Mouse (Mus musculus) heart, postnatal 25 days (tissue): Measurements from ENCODE around the gene 0610010K14Rik. TPM values are rescaled to one million over a fixed set of nuclear protein-coding genes. Genes with fewer than 3 reads are reported as not detected.
A peak's percentile ranks its signal among the peaks of the same experiment; 100 is the strongest.

Source experiments
- DNase-seq: peaks from one replicate; pipeline ENCODE4 v3.0.0; 2022; ENCODE audit warnings: low spot score
- intact Hi-C: fragments of 180-260 bp; cut with DNase I; formaldehyde crosslinking; loops from one replicate; pipeline ENCODE4 v1.15.1; 2025
- total RNA-seq, 2 experiments: library from RNA; stranded (reverse); gene quantifications; 2 replicates each; pipeline ENCODE4 v1.2.3; 2021

0610010K14Rik gene
- total RNA-seq, result 10 to 100 TPM; 31.4 to 36.7 TPM

- intact Hi-C loops, result no loop called here
- peak; percentile 97 for DNase-seq
Measured at GRCm38 (mm10) chr11:70237457-70238167, at the start of gene 0610010K14Rik. Gene 0610010K14Rik, minus strand, starts transcription at chr11:70237914.

DNA sequence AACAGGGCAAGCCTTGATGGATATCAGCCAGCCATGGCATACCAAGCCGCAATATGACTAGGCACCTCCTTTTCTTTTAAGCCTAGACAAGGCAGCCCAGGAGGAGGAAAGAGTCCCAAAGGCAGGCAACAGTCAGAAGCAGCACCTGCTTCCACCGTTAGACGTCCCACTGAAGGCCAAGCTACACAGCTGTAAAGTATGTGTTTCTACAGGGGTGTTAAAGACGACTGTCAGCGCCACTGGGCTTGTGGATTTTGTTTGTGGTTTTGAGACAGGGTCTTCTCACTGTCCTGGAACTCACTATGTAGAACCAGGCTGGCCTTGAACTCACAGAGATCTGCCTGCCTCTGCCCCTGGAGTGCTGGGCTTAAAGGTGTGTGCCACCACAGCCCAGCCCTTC is 48.0 kb upstream of the 0610010K14Rik start:
- intact Hi-C loops, result no loop called here
- DNase-seq, result no peak

GRCm38 (mm10) chr11:70284757-70285156 is 47.0 kb upstream of the 0610010K14Rik start:
- intact Hi-C loops, result no loop called here
- no peak for DNase-seq

GRCm38 (mm10) chr11:70283666-70284065 is 46.0 kb upstream of the 0610010K14Rik start:
- intact Hi-C loops, result no loop called here
- DNase-seq, result no peak

GRCm38 (mm10) chr11:70280441-70280840 is 42.7 kb upstream of the 0610010K14Rik start:
- intact Hi-C loops, result no loop called here
- no peak for DNase-seq

DNA sequence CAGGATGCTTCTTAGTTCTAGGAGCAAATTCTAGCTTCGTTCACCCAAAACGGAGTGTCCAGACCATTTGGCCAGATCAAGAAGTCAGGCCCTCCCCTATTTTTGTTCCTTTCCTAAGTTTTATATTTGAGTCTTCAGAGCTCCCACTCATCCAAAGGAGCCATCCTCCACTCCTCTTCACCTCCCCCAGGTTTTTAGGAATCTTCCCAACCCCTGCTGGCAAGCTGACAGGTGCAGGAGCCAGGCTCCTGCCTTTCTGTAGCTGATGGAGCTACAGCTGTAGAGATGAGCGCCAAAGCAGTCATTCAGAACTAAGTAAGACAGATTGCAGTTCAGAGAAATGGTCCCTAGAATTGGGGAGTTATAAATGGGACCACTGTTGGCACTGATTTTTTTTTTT is 41.2 kb upstream of the 0610010K14Rik start:
- intact Hi-C loops, result no loop called here

DNA sequence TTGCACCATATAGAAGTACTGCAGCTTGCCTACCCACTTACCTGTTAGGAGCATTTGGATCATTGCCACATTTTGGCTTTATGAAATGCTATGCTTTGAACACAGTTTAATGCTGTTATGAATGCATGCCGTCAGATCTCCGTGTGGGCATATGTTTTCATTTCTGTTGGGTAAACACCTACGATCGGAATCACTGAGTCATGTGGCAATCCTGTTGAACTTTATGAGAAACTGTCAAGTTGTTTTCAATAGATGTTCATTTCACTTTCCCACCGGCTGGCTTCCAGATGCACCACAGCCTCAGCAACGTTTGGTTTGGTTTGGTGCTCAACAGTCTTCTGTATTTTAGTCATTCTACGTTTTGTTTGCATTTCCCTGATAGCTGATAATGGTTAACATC is 33.9 kb upstream of the 0610010K14Rik start:
- DNase-seq, result no peak
- intact Hi-C loops, result no loop called here

More for the DNA sequence above, 41.2 kb upstream of the 0610010K14Rik start:
- DNase-seq, result no peak

DNA sequence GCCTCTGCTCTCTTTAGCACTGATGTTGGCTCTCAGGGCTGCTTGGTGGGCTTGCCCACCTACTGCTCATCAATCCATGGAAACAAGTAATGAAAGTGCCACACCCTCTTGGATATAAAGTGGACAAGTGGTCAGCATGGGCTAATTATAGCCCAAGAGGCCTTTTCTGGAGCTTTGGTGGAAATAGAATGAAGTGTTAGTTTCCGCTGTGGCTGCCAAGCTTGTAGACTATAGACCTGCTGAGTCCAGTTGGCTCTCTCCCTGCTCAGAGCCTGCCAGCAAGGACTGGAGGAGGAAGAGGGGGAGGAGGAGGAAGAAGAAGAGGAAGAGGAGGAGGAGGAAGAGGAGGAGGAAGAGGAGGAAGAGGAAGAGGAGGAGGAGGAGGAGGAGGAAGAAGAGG is 28.7 kb upstream of the 0610010K14Rik start:
- intact Hi-C loops, result no loop called here
- DNase-seq, result peak; percentile 20

GRCm38 (mm10) chr11:70265819-70266218 is 28.1 kb upstream of the 0610010K14Rik start:
- DNase-seq, result no peak
- intact Hi-C loops, result no loop called here

- DNase-seq, result no peak
Measured at GRCm38 (mm10) chr11:70265252-70265651, 27.5 kb upstream of the 0610010K14Rik start.

DNA sequence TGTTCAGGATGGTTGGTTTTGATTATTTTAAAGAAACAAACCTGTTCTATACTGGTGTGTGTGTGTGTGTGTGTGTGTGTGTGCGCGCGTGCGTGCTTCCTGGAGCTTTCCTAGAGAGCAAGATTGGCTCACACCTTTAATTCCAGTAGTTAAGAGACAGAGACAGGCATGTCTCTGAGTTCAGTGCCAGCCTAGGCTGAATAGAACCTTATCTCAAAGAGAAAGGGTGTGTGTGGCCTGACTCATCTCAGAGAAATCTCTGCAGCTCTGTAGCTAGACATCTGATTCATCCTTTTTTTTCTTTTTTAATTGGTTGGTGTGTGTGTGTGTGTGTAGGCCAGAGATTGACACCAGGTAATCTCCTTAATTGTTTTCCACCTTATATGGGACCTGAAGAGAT is 21.3 kb upstream of the 0610010K14Rik start:
- DNase-seq, result no peak
- intact Hi-C loops, result no loop called here

More at GRCm38 (mm10) chr11:70265252-70265651, 27.5 kb upstream of the 0610010K14Rik start:
- intact Hi-C loops, result no loop called here

DNA sequence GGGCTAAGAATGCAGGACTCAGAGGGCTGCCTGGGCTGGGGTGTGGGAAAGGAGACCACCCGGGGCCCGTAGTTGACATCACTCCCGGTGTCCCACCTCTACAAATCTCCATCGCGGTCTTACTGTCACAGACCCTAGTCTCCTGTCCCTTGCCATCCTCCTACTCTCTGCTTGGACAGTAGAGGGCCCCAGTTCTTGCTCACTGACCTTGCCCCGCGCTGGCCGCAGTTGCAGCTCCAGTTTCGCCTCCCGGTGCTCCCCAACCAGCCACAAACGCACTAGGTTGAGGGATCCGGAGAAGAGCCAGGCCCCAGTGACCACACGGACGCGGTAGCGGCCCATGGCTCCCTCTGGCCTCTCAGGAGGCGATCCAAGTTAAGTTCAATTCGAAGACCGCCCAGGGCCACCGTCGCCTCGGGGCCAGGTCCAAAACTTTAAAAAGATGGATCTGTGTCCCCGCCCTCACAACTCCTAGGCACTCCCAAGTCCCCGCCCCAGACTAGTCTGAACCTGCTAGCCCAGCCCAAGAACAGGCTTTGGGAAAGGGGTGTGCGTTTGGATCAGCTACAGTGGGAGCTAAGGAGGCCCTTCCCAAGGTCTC is 17.3 kb upstream of the 0610010K14Rik start, which contains the start of gene Alox12:
Gene Alox12, minus strand, starts transcription at position 423 of the 601 bp plus-strand sequence.
- no peak for DNase-seq
- intact Hi-C loops, result loop anchor here (1.0 kb wide), 1 partner anchor 54 kb away; no protein-coding TSS in a partner anchor

DNA sequence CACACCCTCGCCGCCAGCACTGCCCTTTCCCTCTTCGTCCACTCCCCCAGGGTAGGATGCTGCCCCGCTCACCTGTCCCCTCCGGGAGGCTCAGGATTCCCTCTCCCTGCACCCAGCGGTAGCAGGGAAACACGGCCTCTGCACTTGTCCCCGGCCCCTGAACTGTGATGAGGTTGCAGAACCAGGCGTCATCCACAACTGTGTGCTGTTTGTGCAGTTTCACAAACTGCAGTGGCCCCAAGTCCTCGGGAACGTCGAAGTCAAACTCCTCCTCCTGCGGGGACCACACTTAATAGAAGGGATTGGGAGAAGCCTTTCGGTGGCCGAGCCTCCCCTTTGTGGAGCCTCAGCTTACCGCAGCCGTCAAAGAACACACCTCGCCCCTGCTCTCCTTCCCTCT is 16.6 kb upstream of the 0610010K14Rik start:
- no peak for DNase-seq
- intact Hi-C loops, result no loop called here

DNA sequence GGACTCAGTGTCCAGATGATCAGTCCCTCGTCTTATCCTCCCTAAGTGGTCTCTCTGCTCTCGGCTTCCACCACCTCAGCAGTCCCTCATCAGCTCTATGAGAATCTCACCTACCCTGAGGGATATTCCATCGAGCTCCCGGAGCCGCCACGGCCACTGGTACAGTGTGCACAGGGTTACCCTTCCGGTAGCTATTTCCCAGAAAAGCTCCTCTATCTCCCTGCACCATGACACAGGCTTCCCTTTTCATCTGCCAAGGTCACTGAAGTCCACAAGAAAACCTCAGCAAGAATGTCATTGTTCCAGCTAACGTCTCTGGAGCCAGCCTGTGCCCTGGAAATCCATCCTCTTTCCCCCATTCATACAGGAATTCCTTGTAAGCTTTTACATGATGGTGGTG is 14.1 kb upstream of the 0610010K14Rik start:
- no peak for DNase-seq
- intact Hi-C loops, result no loop called here

GRCm38 (mm10) chr11:70250150-70250549 is 12.4 kb upstream of the 0610010K14Rik start:
- no peak for DNase-seq
- intact Hi-C loops, result no loop called here

GRCm38 (mm10) chr11:70247136-70247845 is 9.6 kb upstream of the 0610010K14Rik start:
- DNase-seq, result no peak
- intact Hi-C loops, result no loop called here

DNA sequence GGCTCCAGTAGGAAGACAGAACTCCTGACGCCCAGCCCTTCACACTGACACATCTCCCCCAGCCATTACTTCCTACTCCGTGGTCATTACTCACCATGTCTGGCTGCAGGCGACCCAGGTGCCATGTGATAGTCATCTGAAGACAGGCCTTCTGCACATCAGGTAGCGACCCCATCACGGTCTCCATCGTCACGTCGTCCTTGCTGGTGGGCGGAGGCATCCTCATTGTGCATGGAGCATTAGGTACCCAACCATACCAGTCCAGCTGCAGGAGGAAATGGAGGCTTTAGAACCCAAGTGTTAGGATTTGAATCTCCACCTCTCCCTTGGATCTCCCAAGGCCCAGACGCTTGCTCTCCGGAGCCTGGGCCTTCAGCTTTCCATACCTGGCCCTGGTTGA is 4.9 kb upstream of the 0610010K14Rik start:
- intact Hi-C loops, result no loop called here

DNA sequence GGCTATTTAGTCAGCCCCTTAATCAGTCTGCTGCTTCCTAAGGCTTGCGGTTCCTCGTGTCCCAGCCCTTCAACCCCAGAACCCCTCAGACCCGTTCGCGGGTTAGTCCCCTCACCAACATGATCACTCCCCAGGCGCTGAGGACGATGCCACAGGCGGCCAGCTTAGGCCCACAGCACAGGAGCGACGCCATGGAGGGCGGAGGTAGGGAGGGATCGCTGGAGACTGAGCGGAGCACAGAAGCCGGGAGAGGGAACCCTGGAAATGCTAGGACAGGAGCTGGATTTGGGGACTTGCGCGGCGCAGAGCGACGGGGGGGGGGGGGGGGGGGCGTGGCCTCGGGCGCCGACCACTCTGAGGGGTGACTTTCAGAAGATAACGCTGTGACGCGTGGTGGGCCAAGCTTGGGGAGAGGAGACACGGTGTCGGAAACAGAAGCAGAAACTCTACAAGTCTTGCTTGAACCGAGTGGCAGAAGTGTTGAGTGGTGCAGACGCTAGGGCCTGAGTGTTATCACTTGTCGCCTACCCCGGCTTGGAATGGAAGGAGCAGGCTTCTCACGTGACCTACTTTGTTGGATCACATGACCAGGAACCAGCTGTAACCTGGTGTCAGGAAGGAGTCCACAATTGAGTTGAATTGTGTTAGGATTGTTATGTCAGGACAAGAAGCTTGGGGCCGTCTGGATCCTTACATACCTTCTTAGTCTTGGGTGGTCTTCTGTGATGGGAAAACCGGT is 2.0 kb upstream of the 0610010K14Rik start, which contains the start of the genes Gm21988 and Rnasek:
Gene Gm21988, minus strand, starts transcription at position 290 of the 739 bp plus-strand sequence.
Gene Rnasek, minus strand, starts transcription at position 302 of the 739 bp plus-strand sequence.
- peak; percentile 72 for DNase-seq
- intact Hi-C loops, result no loop called here

More for the DNA sequence above, 4.9 kb upstream of the 0610010K14Rik start:
- no peak for DNase-seq

- intact Hi-C loops, result no loop called here
- DNase-seq, result no peak
Measured at GRCm38 (mm10) chr11:70238591-70239440, 1.1 kb upstream of the 0610010K14Rik start.
